Mouse (Mus musculus) G1E (cell line): ENCODE results near the gene Adam23.

ENCODE experiments used
- CTCF ChIP-seq: IDR thresholded peaks from 2 replicates; pipeline ENCODE4 v1.5.1; 2012; ENCODE audit warnings: low read depth, low read length, inconsistent platforms, mixed read lengths
- POLR2AphosphoS5 ChIP-seq: IDR thresholded peaks from 2 replicates; pipeline ENCODE4 v1.6.1; 2012; ENCODE audit warnings: low read depth, low read length, inconsistent platforms; ENCODE audit not compliant: insufficient replicate concordance
- TAL1 ChIP-seq: conservative IDR thresholded peaks from 2 replicates; pipeline ENCODE4 v1.6.1; 2012; ENCODE audit warnings: low read depth, low read length, inconsistent platforms, mixed read lengths

- TF ChIP-seq POLR2AphosphoS5 (no peak), CTCF (no peak), TAL1 (peak; percentile 24; the same call in 1 of the 2 replicates)
These were observed 27.2 kb upstream of the Adam23 start for GRCm38 (mm10) chr1:63418491-63418890.
